Comparison of ENCODE assay signal across 8 mouse cellular contexts in genomic region chr6:97487535-97488081, GRCm38 (mm10).
DNase-seq lines count a peak whose midpoint lies in the region; ATAC-seq and TF ChIP-seq lines count a peak whose summit lies in the region.

No protein-coding gene starts in this region.

- no peak overlapping the region for H3K27ac ChIP-seq in lung, embryonic 14.5 days (ENCODE audit: low read depth)
- no peak overlapping the region for H3K27ac ChIP-seq in olfactory bulb, adult 2 months (ENCODE audit: insufficient read depth, low read depth, low read length)

- no peaks in the 10 kb centered on the region for H3K36me3 ChIP-seq in lung, embryonic 14.5 days (ENCODE audit: insufficient read depth)

- DNase-seq in Muller cell, postnatal 12 days (ENCODE audit: inconsistent ontology term), result peak; percentile 90
- peak; percentile 59 for DNase-seq in cerebellum, adult 11 months
- DNase-seq in layer of hippocampus, adult 8-10 months (ENCODE audit: low spot score in 2 of 2), result peak; percentile 56 to 66
- DNase-seq in lung, embryonic 14.5 days, result peak; percentile 54
- DNase-seq in MN1 (ENCODE audit: low spot score), result no peak

- ATAC-seq in frontal cortex, adult (ENCODE audit: low TSS enrichment), result peak; percentile 74
- ATAC-seq in hematopoietic stem cell, adult 5-6 weeks (replicated peaks in 1 of 2; ENCODE audit: insufficient read depth in 1 of 2, low FRiP score in 2 of 2, low TSS enrichment in 1 of 2, low read depth in 1 of 2, poor library complexity in 2 of 2, severe bottlenecking in 2 of 2), result peak; percentile 56 to 65
- ATAC-seq in lung, embryonic 14.5 days (ENCODE audit: insufficient read depth), result peak; percentile 77; the same call in 1 of the 2 replicates

- H3K27me3 ChIP-seq in lung, embryonic 14.5 days (ENCODE audit: insufficient read depth, low read length), result peaks cover 22% of the 10 kb centered on the region

- no peaks in the 10 kb centered on the region for H3K9me3 ChIP-seq in lung, embryonic 14.5 days (ENCODE audit: low read depth, low read length)

- WGBS in lung, embryonic 14.5 days, result 1% methylated on average over 36 of the region's 40 CpGs
- WGBS in olfactory bulb, adult 2 months, result under 1% methylated on average over 40 of the region's 40 CpGs

- no peaks in the 10 kb centered on the region; the same call in none of the 2 replicates for H3K4me1 ChIP-seq in lung, embryonic 14.5 days (ENCODE audit: insufficient read depth)
- H3K4me1 ChIP-seq in olfactory bulb, adult 2 months (ENCODE audit: control insufficient read depth, insufficient read depth, low read length), result peaks cover 15% of the 10 kb centered on the region

- TF ChIP-seq CTCF in lung, embryonic 14.5 days (IDR thresholded peaks at IDR 0.05; ENCODE audit: low read depth), result peak; percentile 11; the same call in 1 of the 2 replicates
- TF ChIP-seq CTCF in olfactory bulb, adult 2 months (IDR thresholded peaks at IDR 0.05; ENCODE audit: insufficient read depth, low read depth, low read length), result no peak

- peak overlapping the region; percentile 96 for H3K4me2 ChIP-seq in lung, embryonic 14.5 days

- no peak for TF ChIP-seq POLR2A in olfactory bulb, adult 2 months (IDR thresholded peaks at IDR 0.05; ENCODE audit: insufficient read depth, low read depth, low read length)

- peak overlapping the region; percentile 47 for H3K4me3 ChIP-seq in lung, embryonic 14.5 days (ENCODE audit: low read depth, low read length)
- peak overlapping the region; percentile 56 for H3K4me3 ChIP-seq in olfactory bulb, adult 2 months (ENCODE audit: insufficient read depth, low read depth, low read length)

- peak overlapping the region; percentile 49 for H3K9ac ChIP-seq in lung, embryonic 14.5 days
